Mouse (Mus musculus) kidney, adult 8-10 months (tissue): ENCODE data around the gene Zfp618.

Source experiments
- DNase-seq, 2 experiments: peaks; one replicate each; pipeline ENCODE4 v3.0.0; 2022

Zfp618 gene

DNA sequence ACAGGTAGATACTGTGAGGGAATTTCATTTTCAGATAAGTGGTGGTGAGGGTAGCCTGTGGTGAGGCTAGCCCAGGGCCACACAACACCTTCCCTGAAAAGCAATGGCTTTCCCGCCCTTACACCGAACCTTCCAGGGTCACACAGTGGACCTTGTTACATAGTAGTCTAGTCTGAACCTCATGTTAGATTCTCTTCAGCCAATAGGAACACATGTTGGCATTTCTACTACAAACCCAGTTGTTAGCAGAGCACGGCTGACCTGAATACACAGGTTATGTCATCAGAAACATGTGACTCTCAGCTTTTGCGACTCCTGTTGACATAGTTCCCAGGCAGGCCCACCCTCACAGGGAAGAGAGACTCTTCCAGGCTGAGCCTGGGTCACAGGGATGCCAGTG lies 33.9 kb downstream of the Zfp618 start:
- no peak for DNase-seq

DNA sequence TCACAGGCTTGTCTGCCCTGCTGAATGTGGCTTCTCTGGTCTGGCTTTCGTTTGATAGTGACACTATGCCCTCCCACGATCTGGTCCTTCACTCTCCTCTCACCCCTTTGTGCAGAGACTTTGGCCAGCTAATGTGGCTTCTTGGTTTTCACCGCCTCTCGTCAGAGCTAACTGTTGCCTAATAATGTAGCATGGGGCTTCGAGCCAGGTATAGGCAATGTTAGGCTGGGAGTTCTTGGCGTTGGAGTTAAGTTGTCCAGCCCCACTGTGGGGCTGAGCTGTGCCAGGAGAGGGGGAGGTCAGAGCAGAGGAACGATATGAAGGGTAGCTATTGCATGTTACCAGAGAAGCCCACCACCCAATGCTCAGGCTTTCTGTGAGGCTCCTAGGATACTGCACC lies 34.5 kb downstream of the Zfp618 start:
- no peak for DNase-seq

GRCm38 (mm10) chr4:63000316-63001055 lies 35.1 kb downstream of the Zfp618 start:
- DNase-seq, result no peak

GRCm38 (mm10) chr4:63002386-63002785 lies 37.0 kb downstream of the Zfp618 start:
- no peak for DNase-seq

DNA sequence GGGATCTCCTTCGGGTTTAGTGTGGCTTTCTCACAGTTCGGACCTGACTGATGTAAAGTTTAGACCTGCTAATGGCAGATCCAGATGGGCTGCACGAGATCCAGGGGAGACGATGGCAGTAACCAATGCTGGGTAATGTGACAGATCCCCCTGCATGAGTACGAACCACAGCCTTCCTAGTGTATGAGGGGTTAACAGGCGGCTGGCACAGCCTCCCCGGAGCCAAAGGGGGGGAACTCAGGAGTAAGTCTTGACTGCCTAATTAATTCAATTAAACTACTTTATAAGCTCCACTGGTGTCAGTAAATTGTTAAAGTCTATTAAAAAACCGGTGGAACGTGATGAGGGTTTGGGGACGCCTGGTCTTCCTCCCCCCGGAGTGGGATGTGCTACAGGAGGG lies 39.1 kb downstream of the Zfp618 start:
- no peak for DNase-seq

DNA sequence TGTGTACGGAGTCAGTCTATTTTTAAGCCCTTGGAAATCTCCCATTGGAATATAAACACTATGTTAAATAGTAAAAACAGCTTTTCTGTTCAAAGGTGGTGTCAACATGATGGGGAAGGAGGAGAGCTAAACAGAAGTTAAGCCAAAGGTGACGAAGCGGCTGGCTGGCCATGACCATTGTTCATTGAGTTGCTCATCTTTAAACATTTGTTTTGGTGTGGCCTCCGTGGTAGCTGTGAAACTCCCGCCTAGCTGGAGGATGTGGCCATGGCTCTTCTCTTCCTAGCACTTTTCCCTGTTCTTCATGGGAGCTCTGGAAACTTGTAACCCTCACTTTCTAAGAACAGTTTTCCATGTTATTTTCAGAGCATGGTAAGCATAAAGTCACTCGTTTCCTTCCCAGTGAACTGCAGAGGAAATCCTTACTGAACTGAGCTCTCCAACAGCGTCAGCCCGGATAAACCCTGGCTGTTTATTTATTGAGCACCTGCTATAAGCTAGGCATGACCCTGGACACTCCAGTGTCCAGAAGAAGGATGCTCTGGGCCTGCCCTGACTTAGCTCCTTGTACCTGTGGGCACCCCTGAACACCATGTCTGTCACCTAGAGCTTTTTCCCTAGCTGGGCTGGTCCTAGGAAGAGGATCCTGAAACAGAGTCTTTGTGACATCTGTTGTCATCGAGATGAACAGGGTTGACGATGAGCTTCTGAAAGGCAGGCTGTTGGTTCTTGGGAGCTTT lies 40.2 kb downstream of the Zfp618 start:
- DNase-seq, result no peak

GRCm38 (mm10) chr4:63006198-63007155 lies 41.1 kb downstream of the Zfp618 start:
- no peak for DNase-seq

DNA sequence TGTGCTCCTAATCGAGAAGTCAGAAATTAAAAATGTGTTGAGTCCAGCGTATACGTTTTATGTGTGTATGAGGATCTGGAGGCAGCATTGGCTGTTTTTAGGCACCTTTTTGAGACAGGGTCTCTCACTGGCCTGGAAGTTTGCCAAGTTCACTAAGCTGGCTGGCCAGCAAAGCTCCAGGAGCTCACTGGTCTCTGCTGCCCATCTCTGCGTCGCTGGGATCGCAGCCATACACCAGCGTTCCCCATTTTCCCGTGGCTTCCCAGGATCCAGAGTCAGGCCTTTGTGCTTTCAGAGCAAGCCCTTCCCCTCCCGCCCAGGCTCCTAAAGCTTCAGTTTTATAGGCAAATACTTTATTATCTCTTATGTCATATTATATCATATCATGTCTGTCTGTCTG lies 42.8 kb downstream of the Zfp618 start:
- no peak for DNase-seq

DNA sequence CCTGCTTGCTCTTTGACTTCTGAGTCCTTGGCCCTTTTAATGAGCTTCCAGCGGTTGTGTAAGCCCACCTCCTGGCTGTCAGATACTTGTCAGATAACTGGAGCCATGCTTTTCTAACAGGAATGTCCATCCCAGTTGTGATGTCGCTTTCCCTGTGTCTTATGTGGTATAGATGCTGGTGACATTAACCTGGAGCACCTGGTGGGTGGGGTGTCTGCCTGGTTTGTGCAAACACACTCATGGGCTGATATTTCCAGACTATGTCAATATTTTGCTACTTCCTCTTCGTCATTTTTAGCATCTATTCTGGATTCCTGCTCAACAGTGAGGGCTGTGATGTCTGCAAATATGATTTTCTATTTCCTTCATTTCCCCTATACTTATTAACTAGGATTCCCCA lies 43.4 kb downstream of the Zfp618 start:
- DNase-seq, result no peak

- DNase-seq, result no peak
These were observed 44.4 kb downstream of the Zfp618 start for GRCm38 (mm10) chr4:63009821-63010220.

GRCm38 (mm10) chr4:63010226-63010625 lies 44.9 kb downstream of the Zfp618 start:
- no peak for DNase-seq

GRCm38 (mm10) chr4:63018616-63019015 lies 53.2 kb downstream of the Zfp618 start:
- DNase-seq, result no peak

GRCm38 (mm10) chr4:63019428-63019858 lies 54.1 kb downstream of the Zfp618 start:
- DNase-seq, result peak; percentile 84 to 86

GRCm38 (mm10) chr4:63021034-63021700 lies 55.8 kb downstream of the Zfp618 start:
- DNase-seq, result peak; percentile 56 to 60

DNA sequence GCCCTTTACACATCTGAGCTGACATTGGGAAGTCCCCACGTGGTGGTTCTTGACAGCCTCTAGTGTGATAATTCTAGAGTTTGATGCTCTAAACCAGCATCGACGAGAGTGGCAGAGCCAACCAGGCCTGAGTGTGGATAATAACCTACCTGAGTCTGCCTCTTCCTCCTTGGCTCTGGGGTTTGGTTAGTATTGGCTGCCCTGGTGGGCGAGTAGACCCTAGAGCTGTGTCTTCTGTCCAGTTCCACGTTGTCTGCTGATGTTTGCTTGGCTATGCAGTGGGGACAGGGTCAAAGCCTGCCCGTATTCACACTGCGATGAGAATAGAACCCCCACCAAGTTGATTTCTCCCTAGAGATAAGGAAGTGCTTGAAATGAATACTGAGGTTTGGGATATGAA lies 58.1 kb downstream of the Zfp618 start:
- DNase-seq, result no peak

GRCm38 (mm10) chr4:63024098-63024497 lies 58.7 kb downstream of the Zfp618 start:
- DNase-seq, result no peak

DNA sequence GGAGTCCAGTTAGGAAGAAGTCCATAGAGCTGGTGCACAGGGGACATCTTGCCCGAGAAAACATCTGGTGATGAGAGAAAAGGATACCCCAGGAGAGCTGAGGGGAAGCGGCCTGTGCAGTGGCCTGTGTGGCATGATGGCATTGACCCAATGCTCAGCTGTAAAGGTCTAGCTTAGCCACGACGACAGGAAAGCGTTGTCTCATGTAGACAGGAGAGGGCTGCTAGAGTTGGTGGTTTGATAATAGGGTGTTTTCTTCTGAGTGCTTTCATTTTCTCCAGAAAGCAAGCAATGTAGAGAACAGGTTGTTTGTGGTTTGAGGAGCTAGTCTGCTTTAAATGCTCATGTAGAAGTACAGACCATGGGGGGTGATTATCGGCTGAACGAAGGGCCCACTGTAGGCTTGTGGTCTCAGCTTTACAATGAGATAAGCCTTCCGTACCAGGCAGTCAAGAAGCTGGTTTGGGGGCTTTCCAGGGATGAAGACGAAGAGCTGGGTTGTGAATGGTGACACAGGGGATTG lies 59.4 kb downstream of the Zfp618 start:
- no peak for DNase-seq

DNA sequence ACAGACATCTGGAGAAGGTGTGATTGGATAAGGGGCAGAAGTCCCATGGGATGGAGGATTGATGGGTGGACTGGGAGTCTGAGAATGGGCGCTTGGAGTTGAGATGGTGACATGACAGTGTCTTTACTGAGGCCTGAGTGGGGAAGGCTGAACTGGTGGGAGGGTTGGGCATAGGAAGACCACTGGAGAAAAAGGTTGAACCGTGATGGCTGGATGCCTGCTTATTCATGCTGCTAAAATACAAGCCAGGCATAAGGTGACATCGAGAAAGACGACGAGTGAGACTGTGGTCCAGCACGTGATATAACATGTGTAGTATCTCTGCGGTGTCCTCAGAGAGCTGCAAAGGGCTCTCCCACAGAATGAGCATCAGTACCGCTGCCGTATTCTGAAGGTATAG lies 59.9 kb downstream of the Zfp618 start:
- DNase-seq, result no peak

- DNase-seq, result no peak
These were observed 60.9 kb downstream of the Zfp618 start for GRCm38 (mm10) chr4:63026286-63026685.

DNA sequence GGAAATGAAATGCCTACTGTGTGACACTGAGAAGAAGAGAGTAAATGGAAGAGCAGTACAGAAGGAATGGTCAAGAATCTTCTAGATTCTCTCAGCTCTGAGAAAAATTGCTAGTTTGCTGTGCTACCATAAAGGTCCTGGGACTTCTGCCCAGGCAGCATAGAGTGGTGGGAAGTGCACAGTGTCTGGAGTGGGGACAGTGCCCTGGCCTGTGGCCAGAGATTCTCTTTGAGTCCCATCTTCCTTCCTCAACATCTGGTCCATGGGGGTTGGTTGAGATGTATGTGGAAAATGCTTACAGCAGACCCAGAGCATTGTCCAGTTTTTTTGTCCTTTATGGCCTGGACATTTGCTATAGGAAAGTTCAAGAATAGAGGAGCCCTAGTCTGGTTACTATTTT lies 62.1 kb downstream of the Zfp618 start:
- no peak for DNase-seq

DNA sequence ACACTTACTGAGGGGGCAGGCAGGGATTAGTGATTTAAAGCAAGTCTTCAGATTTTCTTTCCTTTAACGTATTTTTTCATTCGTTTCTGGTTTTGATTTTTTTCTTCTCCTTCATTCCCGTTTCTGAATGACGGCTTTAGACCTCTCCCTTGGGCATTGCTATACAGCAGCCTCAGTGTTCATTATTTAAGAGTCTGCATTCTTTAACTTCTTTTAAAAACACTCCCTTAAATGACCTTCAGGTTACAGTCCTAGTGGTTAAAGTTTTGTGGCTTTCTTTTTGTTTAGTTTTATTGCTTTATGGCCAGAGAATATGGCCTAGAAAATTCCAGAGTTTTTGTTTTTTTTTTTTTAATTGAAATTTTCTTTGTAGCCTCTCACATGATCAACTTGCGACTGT lies 64.8 kb downstream of the Zfp618 start:
- DNase-seq, result no peak

DNA sequence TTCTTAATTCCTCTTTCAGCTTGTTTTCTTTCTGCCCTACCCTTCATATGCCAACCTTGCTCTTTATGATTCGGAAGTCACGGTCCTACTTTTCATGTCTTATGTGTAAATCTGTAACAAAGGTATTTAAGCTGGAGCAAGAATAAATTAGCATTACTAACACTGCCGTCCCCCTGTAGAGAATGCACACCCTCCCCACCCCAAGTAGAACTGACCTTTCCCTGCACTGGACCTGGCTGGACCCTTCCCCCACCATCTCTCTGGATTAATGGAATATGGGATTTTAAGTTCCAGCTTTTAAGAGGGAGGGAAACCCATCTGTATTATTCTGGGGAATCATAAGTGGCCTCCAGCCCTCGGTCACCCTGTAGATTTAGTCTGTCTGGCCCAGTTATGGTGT lies 65.9 kb downstream of the Zfp618 start:
- DNase-seq, result no peak
